Mouse (Mus musculus): Measurements from ENCODE around the gene Ube2f.
A peak's percentile ranks its signal among the peaks of the same experiment; 100 is the strongest.

The Ube2f gene

DNA sequence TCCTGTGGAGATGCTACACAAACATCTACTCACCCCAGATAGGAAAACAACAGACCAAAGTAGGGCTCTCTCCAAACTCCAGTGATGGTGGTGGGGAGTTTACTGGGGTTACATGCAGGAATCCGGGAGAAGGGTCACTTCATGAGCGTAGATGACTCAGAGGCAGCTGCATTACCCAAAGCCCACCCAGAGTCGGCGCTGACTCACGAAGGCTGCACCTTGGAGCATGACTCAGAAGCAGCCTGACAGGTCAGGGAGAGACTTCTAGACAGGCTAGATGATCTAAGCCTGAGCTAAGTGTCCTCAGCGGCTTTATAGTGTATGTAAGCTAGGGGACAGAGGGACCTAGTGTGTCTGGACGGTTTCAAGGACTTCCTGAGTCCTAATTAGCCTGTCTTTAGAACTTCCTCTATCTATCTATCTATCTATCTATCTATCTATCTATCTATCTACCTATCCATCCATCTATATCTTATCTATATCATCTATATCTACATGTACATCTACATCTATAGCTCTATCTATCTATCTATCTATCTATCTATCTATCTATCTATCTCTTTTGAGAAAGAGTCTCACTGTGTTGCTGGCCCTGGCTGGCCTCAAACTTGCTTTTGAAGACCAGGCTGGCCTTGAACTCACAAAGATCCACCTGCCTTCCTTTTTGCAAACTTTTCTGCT, 30.3 kb upstream of the Ube2f start:
- DNase-seq (ENCODE audit: low read depth, low spot score), result peak; percentile 30
- Histone ChIP-seq H3K27me3 (ENCODE audit: control insufficient read depth, insufficient read depth, low read length, poor library complexity, severe bottlenecking) (no peaks in the 10 kb centered on the region), H3K36me3 (ENCODE audit: control insufficient read depth, insufficient read depth, low read length, poor library complexity, severe bottlenecking) (no peaks in the 10 kb centered on the region)

DNA sequence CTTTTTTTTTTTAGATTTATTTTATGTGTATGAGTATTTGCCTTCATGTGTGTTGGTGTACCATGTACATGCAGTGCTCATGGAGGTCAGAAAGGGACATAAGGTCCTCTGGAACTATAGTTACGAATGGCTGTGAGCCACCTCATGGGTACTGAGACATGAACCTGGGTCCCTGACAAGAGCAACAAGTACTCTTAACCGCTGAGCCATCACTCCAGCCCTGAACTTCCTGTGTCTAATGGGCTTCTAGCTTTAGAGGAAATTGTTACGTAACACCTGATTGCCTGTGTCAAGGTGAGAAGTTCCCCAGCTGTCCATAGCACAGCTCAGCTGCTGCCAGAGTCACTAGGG, 29.8 kb upstream of the Ube2f start:
- H3K36me3 ChIP-seq (ENCODE audit: control insufficient read depth, insufficient read depth, low read length, poor library complexity, severe bottlenecking), result no peaks in the 10 kb centered on the region
- peak; percentile 81 for DNase-seq (ENCODE audit: low read depth, low spot score)
- no peaks in the 10 kb centered on the region for H3K27me3 ChIP-seq (ENCODE audit: control insufficient read depth, insufficient read depth, low read length, poor library complexity, severe bottlenecking)

DNA sequence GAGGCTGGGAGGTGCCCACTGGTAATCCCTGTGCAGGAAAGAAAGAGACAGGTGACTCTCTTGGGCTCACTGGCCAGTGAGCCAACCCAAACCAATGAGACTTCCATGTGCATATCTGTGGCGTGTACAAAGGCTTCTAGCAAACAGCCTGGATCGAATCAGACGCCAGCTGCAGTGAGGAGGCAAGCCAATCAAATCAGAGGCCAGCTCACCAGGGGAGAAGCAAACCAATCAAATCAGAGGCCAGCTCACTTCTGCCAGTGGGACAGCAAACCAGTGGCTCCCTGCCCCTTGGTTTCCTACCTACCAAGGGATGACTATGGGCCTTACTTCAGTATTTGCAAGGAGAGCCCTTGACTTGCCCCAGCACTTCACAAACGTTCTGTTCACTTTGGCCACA, 23.5 kb upstream of the Ube2f start:
- Histone ChIP-seq H3K36me3 (ENCODE audit: control insufficient read depth, insufficient read depth, low read length, poor library complexity, severe bottlenecking) (no peaks in the 10 kb centered on the region), H3K27me3 (ENCODE audit: control insufficient read depth, insufficient read depth, low read length, poor library complexity, severe bottlenecking) (no peaks in the 10 kb centered on the region)
- DNase-seq (ENCODE audit: low read depth, low spot score), result no peak

DNA sequence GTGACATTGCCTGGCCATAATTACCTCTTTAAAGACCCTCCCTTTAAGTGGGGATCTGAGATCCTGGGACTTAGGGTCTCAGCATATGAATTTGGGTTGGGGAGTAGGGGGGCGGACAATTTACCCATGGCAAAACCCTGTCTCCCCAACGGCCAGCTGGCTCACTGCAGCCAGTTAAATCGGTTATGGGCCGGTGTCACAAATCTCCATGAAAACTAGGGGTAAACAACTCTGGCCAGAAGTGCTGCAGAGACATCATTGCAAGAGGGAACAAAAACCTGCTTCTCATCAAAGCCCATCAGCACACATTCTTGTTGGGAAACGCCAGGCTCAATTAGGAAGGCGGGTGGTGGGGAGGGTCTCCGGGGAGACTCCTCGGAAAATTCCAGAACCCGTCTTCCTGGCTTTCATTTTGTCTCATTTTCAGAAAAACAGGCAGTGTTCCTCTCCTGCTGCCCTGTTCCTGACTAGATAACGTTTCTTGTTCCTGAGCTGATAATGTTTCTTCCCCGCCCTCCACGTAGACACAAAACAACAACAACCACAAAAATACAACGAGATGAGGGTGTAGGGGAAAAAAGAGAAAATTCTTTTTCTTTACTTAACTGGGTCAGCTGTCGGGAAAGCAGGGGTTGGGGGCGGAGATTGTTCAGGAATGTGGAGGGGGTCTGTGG, 22.6 kb upstream of the Ube2f start:
- no peaks in the 10 kb centered on the region for H3K36me3 ChIP-seq (ENCODE audit: control insufficient read depth, insufficient read depth, low read length, poor library complexity, severe bottlenecking)
- no peaks in the 10 kb centered on the region for H3K27me3 ChIP-seq (ENCODE audit: control insufficient read depth, insufficient read depth, low read length, poor library complexity, severe bottlenecking)
- no peak for DNase-seq (ENCODE audit: low read depth, low spot score)

DNA sequence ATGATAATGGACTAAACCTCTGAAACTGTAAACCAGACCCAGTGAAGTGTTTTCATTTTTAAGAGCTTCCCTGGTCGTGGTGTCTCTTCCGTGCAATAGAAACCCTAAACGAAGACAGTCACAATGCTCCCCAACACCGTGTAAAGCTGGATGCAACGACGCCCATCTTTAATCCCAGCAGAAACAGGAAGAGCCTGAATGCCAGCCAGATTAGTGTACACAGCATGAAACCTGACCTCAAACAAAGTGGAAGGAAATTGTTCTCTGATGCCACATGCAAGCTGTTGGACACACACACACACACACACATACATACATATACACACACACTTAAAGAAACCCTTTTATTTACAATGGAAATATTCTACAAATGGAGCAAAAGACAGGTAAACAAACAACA, 19.0 kb upstream of the Ube2f start:
- no peaks in the 10 kb centered on the region for H3K36me3 ChIP-seq (ENCODE audit: control insufficient read depth, insufficient read depth, low read length, poor library complexity, severe bottlenecking)
- no peak for DNase-seq (ENCODE audit: low read depth, low spot score)
- H3K27me3 ChIP-seq (ENCODE audit: control insufficient read depth, insufficient read depth, low read length, poor library complexity, severe bottlenecking), result no peaks in the 10 kb centered on the region

DNA sequence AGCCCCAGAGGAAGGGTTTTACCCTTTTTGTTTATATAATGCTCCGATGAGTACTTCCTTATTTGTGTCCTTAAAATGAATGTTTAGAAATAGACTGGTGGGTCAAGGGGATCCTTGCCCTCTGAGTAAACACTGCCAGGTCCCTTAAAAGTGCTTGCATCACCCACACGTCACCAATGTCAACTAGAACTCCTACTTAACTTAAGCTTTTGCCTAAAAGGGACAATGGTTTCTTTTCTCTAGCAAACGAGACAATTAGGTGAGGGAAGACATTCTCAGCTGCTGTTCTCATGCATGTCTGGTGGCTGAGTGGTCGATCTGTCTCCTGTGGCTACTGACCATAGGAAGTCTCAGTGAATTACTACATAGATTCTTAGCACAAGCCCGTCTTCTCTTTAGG, 18.2 kb upstream of the Ube2f start:
- no peaks in the 10 kb centered on the region for H3K27me3 ChIP-seq (ENCODE audit: control insufficient read depth, insufficient read depth, low read length, poor library complexity, severe bottlenecking)
- H3K36me3 ChIP-seq (ENCODE audit: control insufficient read depth, insufficient read depth, low read length, poor library complexity, severe bottlenecking), result no peaks in the 10 kb centered on the region
- DNase-seq (ENCODE audit: low read depth, low spot score), result no peak

DNA sequence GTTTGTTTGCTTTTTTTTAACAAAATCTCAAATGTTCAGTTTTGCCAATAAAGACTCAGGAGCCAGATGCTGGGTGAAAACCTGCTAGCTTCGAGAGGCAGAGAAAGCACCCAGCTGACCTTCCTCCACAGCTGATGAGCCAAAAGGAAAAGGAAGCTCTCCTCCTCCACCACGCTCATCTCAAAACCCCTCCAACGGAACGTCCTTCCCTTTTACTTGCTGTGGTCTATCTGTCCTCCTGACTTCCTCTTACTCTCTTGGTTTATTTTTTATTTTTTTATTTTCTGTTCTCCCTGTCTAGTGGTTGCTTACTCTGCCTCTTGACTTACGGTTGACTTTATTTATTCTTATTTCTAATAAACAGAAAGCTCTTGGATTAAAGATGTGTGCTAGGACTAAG, 14.7 kb upstream of the Ube2f start:
- DNase-seq (ENCODE audit: low read depth, low spot score), result peak; percentile 44
- Histone ChIP-seq H3K36me3 (ENCODE audit: control insufficient read depth, insufficient read depth, low read length, poor library complexity, severe bottlenecking) (no peaks in the 10 kb centered on the region), H3K27me3 (ENCODE audit: control insufficient read depth, insufficient read depth, low read length, poor library complexity, severe bottlenecking) (no peaks in the 10 kb centered on the region)

DNA sequence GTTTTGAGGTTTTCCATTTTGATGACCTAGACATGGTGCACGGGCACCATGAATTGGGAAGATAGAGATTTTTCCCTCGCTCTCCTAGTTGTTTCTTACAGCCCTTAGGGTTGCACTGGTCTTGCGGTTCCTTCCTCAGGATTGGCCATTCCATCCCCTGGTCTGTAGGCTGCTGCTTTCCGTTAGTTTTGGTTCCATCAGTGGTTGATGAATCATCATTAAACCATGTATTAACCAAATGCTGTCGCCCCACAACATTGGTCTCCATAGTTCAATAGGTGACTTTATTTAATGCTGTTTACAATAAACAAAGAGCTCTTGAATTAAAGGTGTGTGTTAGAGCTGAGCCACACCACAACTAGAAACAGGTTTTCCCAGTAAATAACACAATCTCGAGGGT, 12.4 kb upstream of the Ube2f start:
- H3K27me3 ChIP-seq (ENCODE audit: control insufficient read depth, insufficient read depth, low read length, poor library complexity, severe bottlenecking), result no peaks in the 10 kb centered on the region
- no peaks in the 10 kb centered on the region for H3K36me3 ChIP-seq (ENCODE audit: control insufficient read depth, insufficient read depth, low read length, poor library complexity, severe bottlenecking)
- no peak for DNase-seq (ENCODE audit: low read depth, low spot score)

DNA sequence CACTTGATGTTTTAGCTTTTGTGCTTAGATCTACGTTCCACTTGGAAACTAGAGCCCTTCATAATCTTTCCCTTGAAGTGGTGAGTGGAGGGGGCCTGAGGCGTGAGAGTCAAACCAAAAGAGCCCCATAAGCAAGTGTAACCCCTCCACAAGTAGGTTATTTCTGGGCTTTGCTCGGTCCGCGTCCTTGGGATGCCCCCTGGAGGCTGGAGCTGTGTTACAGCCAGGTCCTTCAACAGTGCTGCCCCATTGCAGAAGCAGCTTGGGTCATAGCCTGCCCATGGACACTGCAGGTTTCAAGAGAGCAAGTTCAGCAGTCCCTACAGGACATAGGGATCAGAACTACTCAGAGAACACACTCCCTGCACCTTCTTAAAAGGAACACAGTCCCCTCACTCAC, 11.0 kb upstream of the Ube2f start:
- Histone ChIP-seq H3K27me3 (ENCODE audit: control insufficient read depth, insufficient read depth, low read length, poor library complexity, severe bottlenecking) (no peaks in the 10 kb centered on the region), H3K36me3 (ENCODE audit: control insufficient read depth, insufficient read depth, low read length, poor library complexity, severe bottlenecking) (no peaks in the 10 kb centered on the region)
- peak; percentile 79 for DNase-seq (ENCODE audit: low read depth, low spot score)

DNA sequence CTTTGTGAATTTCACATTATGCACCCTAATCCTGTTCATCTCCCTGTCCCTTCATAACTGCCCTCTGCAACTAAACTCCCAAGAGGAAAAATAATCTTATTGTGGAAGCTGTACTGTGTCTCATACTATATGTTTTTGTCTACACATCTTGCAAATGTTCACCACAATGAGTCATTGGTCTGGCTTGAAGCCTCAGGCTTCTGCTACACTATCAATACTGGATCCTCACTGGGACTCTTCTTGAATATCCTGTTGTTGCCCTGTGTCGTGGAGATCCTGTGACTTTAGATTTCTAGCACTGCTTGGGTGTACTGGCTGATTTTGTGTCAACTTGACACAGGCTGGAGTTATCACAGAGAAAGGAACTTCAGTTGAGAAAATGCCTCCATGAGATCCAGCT, 10.3 kb upstream of the Ube2f start:
- H3K36me3 ChIP-seq (ENCODE audit: control insufficient read depth, insufficient read depth, low read length, poor library complexity, severe bottlenecking), result no peaks in the 10 kb centered on the region
- no peak for DNase-seq (ENCODE audit: low read depth, low spot score)
- no peaks in the 10 kb centered on the region for H3K27me3 ChIP-seq (ENCODE audit: control insufficient read depth, insufficient read depth, low read length, poor library complexity, severe bottlenecking)

DNA sequence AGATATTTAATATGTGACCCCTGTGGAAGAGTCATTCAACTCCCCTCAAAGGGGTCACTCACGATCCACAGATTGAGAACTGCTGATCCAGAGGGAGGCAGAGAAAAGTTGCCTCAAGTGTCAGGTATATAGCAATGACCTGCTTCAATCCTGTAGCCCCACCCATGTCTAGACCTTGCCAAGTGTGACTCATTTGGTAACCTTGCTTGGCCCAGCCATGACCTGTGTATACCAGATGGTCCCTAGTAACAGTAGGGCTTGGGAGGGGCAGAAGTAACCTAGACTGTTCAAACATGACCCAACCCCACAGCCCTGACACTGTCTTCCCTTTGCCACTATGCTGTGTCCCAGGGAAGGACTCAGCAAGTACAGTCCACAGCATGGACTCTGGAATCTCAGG, 9.4 kb upstream of the Ube2f start:
- no peak for DNase-seq (ENCODE audit: low read depth, low spot score)

DNA sequence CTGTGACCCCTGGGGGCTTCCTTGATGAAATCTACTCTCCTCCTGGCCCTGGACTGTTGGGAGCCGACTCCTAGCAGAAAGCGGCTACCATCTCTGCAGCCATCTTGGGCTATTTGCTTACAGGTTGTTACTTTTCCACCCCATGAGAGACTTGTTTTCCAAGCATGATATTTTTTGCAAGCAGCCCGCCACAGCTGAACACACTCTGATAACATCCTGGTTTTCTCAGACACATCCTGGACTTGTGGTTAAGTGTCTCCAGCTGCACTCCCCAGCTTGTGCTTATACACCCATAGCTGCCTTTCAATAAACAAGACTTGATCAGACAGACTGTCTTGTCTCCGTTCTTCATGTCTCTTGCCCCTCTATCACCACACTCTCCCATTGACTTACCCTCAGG, 8.9 kb upstream of the Ube2f start:
- no peaks in the 10 kb centered on the region for H3K36me3 ChIP-seq (ENCODE audit: control insufficient read depth, insufficient read depth, low read length, poor library complexity, severe bottlenecking)
- no peak for DNase-seq (ENCODE audit: low read depth, low spot score)
- no peaks in the 10 kb centered on the region for H3K27me3 ChIP-seq (ENCODE audit: control insufficient read depth, insufficient read depth, low read length, poor library complexity, severe bottlenecking)

More for the DNA sequence above, 9.4 kb upstream of the Ube2f start:
- H3K27me3 ChIP-seq (ENCODE audit: control insufficient read depth, insufficient read depth, low read length, poor library complexity, severe bottlenecking), result no peaks in the 10 kb centered on the region
- H3K36me3 ChIP-seq (ENCODE audit: control insufficient read depth, insufficient read depth, low read length, poor library complexity, severe bottlenecking), result no peaks in the 10 kb centered on the region

DNA sequence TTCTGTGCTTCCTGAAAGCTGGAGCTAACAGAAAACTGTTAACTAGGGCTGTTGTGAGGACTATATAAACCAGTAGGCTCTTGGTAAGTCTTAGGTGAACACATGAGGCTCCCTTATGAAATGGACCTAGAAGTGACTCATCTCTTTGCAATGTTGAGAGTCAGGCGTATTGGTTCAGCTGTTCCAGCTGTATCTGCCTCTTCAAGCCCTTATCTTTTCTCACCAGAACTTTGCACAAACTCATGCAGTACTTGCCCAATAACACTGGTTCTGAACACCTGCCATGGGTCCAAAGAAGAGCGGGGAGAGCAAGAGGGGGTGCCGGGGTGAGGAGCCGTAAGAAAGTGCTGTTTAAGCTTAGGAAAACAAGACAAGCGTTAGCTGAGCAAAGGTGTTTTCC, 1.9 kb upstream of the Ube2f start:
- no peak for DNase-seq (ENCODE audit: low read depth, low spot score)
- Histone ChIP-seq H3K27me3 (ENCODE audit: control insufficient read depth, insufficient read depth, low read length, poor library complexity, severe bottlenecking) (no peaks in the 10 kb centered on the region), H3K36me3 (ENCODE audit: control insufficient read depth, insufficient read depth, low read length, poor library complexity, severe bottlenecking) (no peaks in the 10 kb centered on the region)

DNA sequence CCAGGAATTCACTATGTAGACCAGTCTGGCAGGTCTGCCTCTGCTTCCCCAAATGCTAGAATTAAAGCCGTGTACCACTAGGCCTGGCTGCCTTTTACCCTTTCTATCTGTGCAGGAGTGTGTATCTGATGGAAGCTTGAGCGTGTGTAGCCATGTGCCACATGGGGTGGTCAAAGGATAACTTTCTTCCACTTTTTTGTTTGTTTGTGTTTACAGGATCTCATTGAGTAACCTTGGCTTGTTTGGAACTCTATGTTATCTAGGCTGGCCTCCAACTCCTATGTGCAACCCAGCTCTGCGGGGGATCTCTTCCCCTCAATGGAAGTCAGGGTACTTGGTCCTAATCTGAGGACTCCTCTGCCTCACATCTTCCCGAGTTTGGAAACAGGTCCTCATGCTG, 1.1 kb upstream of the Ube2f start:
- Histone ChIP-seq H3K36me3 (ENCODE audit: control insufficient read depth, insufficient read depth, low read length, poor library complexity, severe bottlenecking) (no peaks in the 10 kb centered on the region), H3K27me3 (ENCODE audit: control insufficient read depth, insufficient read depth, low read length, poor library complexity, severe bottlenecking) (no peaks in the 10 kb centered on the region)
- DNase-seq (ENCODE audit: low read depth, low spot score), result no peak

DNA sequence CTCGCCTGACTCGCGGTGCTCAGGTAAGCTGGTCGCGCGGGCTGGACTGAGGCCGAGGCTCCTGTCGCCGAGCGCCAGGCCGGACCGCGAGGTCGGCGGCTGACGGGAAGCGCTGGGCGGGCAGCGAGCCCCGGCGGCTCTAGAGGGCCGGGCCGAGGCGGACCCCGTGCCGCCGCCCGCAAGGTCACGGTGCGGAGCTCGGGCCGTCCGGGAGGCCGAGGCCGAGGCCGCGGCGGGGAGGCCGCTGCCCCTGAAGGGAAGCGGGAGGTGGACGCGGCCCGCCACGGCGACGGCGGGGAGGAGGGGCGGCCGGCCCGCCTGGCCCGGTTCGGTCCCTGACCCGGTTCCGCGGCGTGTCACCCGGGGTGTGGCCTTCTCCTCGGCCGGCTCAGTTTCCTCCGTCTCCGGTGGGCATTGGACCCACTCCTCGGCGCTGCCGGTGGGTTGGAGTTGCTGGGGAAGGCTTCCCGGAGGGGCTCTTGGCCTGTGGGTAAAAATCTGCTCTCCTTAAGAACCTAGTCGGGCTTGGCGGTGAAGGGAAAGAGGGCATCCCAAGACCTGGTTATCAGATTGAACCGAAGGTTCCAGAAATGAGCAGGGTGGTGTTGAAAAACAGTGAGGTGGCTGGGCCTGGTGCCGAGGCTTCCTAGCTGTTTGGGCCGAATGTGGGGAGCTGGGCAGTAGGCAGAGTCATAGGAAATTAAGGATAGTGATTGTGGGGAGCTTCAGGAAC, 477 bp downstream of the Ube2f start:
- no peaks in the 10 kb centered on the region; the same call in 1 of the 2 replicates for H3K36me3 ChIP-seq (ENCODE audit: control insufficient read depth, insufficient read depth, low read length, poor library complexity, severe bottlenecking)
- no peaks in the 10 kb centered on the region for H3K27me3 ChIP-seq (ENCODE audit: control insufficient read depth, insufficient read depth, low read length, poor library complexity, severe bottlenecking)
- peak; percentile 15 for DNase-seq (ENCODE audit: low read depth, low spot score)
